Mouse (Mus musculus) G1E (cell line): ENCODE results near the gene Dclre1b. TPM values are rescaled to one million over a fixed set of nuclear protein-coding genes. Genes with fewer than 3 reads are reported as not detected.
A peak's percentile ranks its signal among the peaks of the same experiment; 100 is the strongest.
"Not testable (repeated sequence)": the region's sequence is repeated elsewhere in the genome, so short reads cannot be mapped to it uniquely, and the experiment has no call there.

Experiments
- ATAC-seq: 2 replicates; pipeline ENCODE4 v1.8.0; 2016; ENCODE audit warnings: mild to moderate bottlenecking; ENCODE audit not compliant: insufficient number of reproducible peaks, poor library complexity, low FRiP score, severe bottlenecking; ENCODE audit errors: extremely low read depth
- DNase-seq: peaks from one replicate; pipeline ENCODE4 v3.0.0; 2012; ENCODE audit warnings: low spot score
- H3K27me3 ChIP-seq: 2 replicates; pipeline ENCODE4 v1.6.1; 2012; ENCODE audit warnings: mild to moderate bottlenecking, low read length, inconsistent platforms; ENCODE audit not compliant: insufficient read depth
- H3K36me3 ChIP-seq: replicated peaks from 2 replicates; pipeline ENCODE3; 2012; ENCODE audit warnings: mild to moderate bottlenecking, inconsistent platforms
- H3K4me1 ChIP-seq: 2 replicates; pipeline ENCODE4 v1.6.1; 2012; ENCODE audit warnings: low read depth, low read length, inconsistent platforms, mixed read lengths; ENCODE audit not compliant: insufficient read depth
- H3K4me3 ChIP-seq: 2 replicates; pipeline ENCODE4 v1.5.1; 2012; ENCODE audit warnings: low read depth, mild to moderate bottlenecking, inconsistent platforms, low read length, moderate library complexity, mixed read lengths
- H3K9me3 ChIP-seq: replicated peaks from 2 replicates; pipeline ENCODE4 v1.6.1; 2012; ENCODE audit warnings: inconsistent platforms
- CTCF ChIP-seq: IDR thresholded peaks from 2 replicates; pipeline ENCODE4 v1.5.1; 2012; ENCODE audit warnings: low read depth, low read length, inconsistent platforms, mixed read lengths
- GATA1 ChIP-seq: IDR thresholded peaks from 2 replicates; pipeline ENCODE4 v1.6.1; 2012; ENCODE audit warnings: borderline replicate concordance, low read length, inconsistent platforms, mixed read lengths
- GATA2 ChIP-seq: IDR thresholded peaks from 2 replicates; pipeline ENCODE4 v1.6.1; 2012; ENCODE audit warnings: low read depth, low read length, inconsistent platforms, borderline replicate concordance
- POLR2AphosphoS5 ChIP-seq: IDR thresholded peaks from 2 replicates; pipeline ENCODE4 v1.6.1; 2012; ENCODE audit warnings: low read depth, low read length, inconsistent platforms; ENCODE audit not compliant: insufficient replicate concordance
- TAL1 ChIP-seq: conservative IDR thresholded peaks from 2 replicates; pipeline ENCODE4 v1.6.1; 2012; ENCODE audit warnings: low read depth, low read length, inconsistent platforms, mixed read lengths
- polyA plus RNA-seq: library from polyadenylated mRNA; stranded (reverse); fragments of >175 nt; gene quantifications from 2 replicates; pipeline ENCODE4 v1.2.3, GENCODE M21; 2012
- total RNA-seq, 2 experiments: library from RNA; stranded (forward) in 1 of 2; stranded (reverse) in 1 of 2; fragments of 200-1000 nt in 1 of 2; fragments of >200 nt in 1 of 2; fragmentation: Nextera tagmentation in 1 of 2; gene quantifications; 2 replicates each; pipeline ENCODE4 v1.2.3; 2014 to 2017

Gene Dclre1b
- total and polyA plus RNA-seq, 3 experiments, result 5.7 to 21.8 (median 8.6) TPM

GRCm38 (mm10) chr3:103835272-103835950 is 26.2 kb upstream of the Dclre1b start:
- no peaks in the 10 kb centered on the region for H3K27me3 ChIP-seq
- H3K4me1 ChIP-seq, result peaks cover 20% of the 10 kb centered on the region
- H3K4me3 ChIP-seq, result no peak overlapping the region
- no peak for TF ChIP-seq GATA1
- no peak for TF ChIP-seq CTCF
- no peak for TF ChIP-seq TAL1
- no peak for TF ChIP-seq GATA2
- no peak for TF ChIP-seq POLR2AphosphoS5
- H3K9me3 ChIP-seq, result peaks cover 8% of the 10 kb centered on the region; the same call in 1 of the 2 replicates
- ATAC-seq, result no peak
- no peak for DNase-seq
- no peaks in the 10 kb centered on the region for H3K36me3 ChIP-seq

GRCm38 (mm10) chr3:103834001-103834400 is 24.8 kb upstream of the Dclre1b start:
- 0 out of 2 replicates have a peak, but pooled peaks cover 1% of the 10 kb centered on the region for H3K9me3 ChIP-seq
- peaks cover 20% of the 10 kb centered on the region for H3K4me1 ChIP-seq
- TF ChIP-seq CTCF (no peak), GATA2 (no peak), TAL1 (no peak), GATA1 (no peak), POLR2AphosphoS5 (no peak)
- DNase-seq (no peak), ATAC-seq (no peak)
- no peaks in the 10 kb centered on the region for H3K27me3 ChIP-seq
- H3K36me3 ChIP-seq, result no peaks in the 10 kb centered on the region
- H3K4me3 ChIP-seq, result no peak overlapping the region

- TF ChIP-seq GATA1, result no peak
- TF ChIP-seq TAL1, result no peak
- TF ChIP-seq CTCF, result no peak
- no peak for TF ChIP-seq POLR2AphosphoS5
- TF ChIP-seq GATA2, result no peak
- no peaks in the 10 kb centered on the region for H3K27me3 ChIP-seq
- no peaks in the 10 kb centered on the region for H3K9me3 ChIP-seq
- H3K4me3 ChIP-seq, result no peak within 1 kb of the TSS
- no peaks in the 10 kb centered on the region for H3K36me3 ChIP-seq
- peaks cover 20% of the 10 kb centered on the region for H3K4me1 ChIP-seq
- DNase-seq (no peak), ATAC-seq (peak; percentile 63)
Measured at GRCm38 (mm10) chr3:103832426-103832825, 23.2 kb upstream of the Dclre1b start, which contains the start of gene Bcl2l15. TSS of gene Bcl2l15 (plus strand) at chr3:103832601.

- H3K4me3 ChIP-seq, result no peak overlapping the region
- TF ChIP-seq TAL1 (no peak), GATA1 (no peak), GATA2 (no peak), CTCF (no peak), POLR2AphosphoS5 (no peak)
- DNase-seq, result no peak
Measured at GRCm38 (mm10) chr3:103831146-103831545, 21.9 kb upstream of the Dclre1b start.

GRCm38 (mm10) chr3:103830681-103831080 is 21.4 kb upstream of the Dclre1b start:
- not testable (repeated sequence) for ATAC-seq, H3K9me3 ChIP-seq, H3K36me3 ChIP-seq, DNase-seq, H3K4me3 ChIP-seq, H3K27me3 ChIP-seq
- peaks cover 20% of the 10 kb centered on the region for H3K4me1 ChIP-seq

More at GRCm38 (mm10) chr3:103831146-103831545, 21.9 kb upstream of the Dclre1b start:
- Histone ChIP-seq H3K9me3 (no peaks in the 10 kb centered on the region), H3K27me3 (no peaks in the 10 kb centered on the region), H3K4me1 (peaks cover 20% of the 10 kb centered on the region), H3K36me3 (peaks cover 2% of the 10 kb centered on the region)
- ATAC-seq, result no peak

- Histone ChIP-seq H3K4me3 (no peak overlapping the region), H3K36me3 (peaks cover 4% of the 10 kb centered on the region), H3K4me1 (peaks cover 20% of the 10 kb centered on the region), H3K9me3 (no peaks in the 10 kb centered on the region), H3K27me3 (no peaks in the 10 kb centered on the region)
- TF ChIP-seq POLR2AphosphoS5 (no peak), TAL1 (no peak), GATA1 (no peak), CTCF (no peak)
- DNase-seq (no peak), ATAC-seq (no peak)
Measured at GRCm38 (mm10) chr3:103829036-103829435, 19.8 kb upstream of the Dclre1b start.

- ATAC-seq, result no peak
- DNase-seq, result no peak
- peaks cover 15% of the 10 kb centered on the region for H3K4me1 ChIP-seq
- no peak overlapping the region for H3K4me3 ChIP-seq
- H3K36me3 ChIP-seq, result peaks cover 15% of the 10 kb centered on the region
- TF ChIP-seq GATA2 (no peak), GATA1 (no peak), TAL1 (no peak), CTCF (no peak), POLR2AphosphoS5 (no peak)
- H3K9me3 ChIP-seq, result no peaks in the 10 kb centered on the region
- no peaks in the 10 kb centered on the region for H3K27me3 ChIP-seq
Measured at GRCm38 (mm10) chr3:103827548-103827947, 18.3 kb upstream of the Dclre1b start.
